Mouse (Mus musculus): ENCODE measurements around the gene Gca. TPM values are rescaled to one million over a fixed set of nuclear protein-coding genes. Genes with fewer than 3 reads are reported as not detected.
A peak's percentile ranks its signal among the peaks of the same experiment; 100 is the strongest.

Gene Gca
- total RNA-seq (2021), result 10 to 100 TPM; 12.3 to 13.2 TPM
- long read RNA-seq, transcript Gca-201 (8 exons, 3,330 nt), result major isoform, 7 of 8 reads
- long read RNA-seq, partial matches to known transcripts, result 0 of 8 reads
- long read RNA-seq, other reads (novel, unspliced or antisense), result 1 of 8 reads

GRCm38 (mm10) chr2:62664135-62664670 lies at the start of gene Gca:
Gene Gca (plus strand): TSS chr2:62664285.
- DNase-seq (ENCODE audit: low spot score in 2 of 2), result peak; percentile 78 to 84

- no peak for DNase-seq (ENCODE audit: low spot score in 2 of 2)
Measured at GRCm38 (mm10) chr2:62618934-62619341, 45.1 kb upstream of the Gca start.

GRCm38 (mm10) chr2:62619679-62620078 lies 44.4 kb upstream of the Gca start:
- no peak for DNase-seq (ENCODE audit: low spot score in 2 of 2)

- DNase-seq (ENCODE audit: low spot score in 2 of 2), result no peak
Measured at GRCm38 (mm10) chr2:62623024-62623441, 41.1 kb upstream of the Gca start.

DNA sequence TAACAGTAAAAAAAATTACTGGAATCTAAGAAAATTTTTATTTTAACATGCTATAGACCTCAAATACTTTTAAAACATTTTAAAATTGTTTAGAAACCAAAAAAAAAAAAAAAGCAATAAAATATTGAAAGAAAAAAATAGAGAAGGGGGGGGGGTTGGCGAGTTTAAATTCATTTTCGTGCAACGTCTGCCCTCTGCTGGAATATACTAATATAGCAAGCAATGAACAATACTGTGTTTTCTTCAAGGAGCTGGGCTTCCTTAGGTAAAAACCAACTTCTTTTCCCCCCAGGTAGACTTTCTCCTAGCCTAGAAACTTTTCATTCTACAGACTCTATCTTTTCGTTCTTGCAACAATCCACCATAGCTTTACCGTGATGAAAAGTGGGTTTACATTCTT lies 36.4 kb upstream of the Gca start:
- no peak for DNase-seq (ENCODE audit: low spot score in 2 of 2)

DNA sequence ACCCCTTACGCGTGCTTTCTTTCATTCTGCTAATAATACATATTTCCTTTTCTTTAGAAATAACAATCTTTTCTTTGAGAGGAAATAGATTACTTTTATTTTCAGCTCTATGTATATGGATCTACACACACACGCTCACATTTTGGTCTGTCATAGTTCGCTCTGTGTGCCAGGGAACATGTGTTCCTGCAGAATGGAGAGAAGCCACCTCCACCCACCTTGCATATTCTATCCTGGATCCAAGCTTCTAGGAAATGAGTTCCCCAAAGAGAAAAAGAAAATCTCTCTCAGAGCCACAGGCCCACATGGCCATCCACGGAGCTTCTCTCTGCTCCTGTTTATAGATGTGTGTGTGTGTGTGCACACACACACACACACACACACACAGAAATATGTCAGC lies 35.7 kb upstream of the Gca start:
- no peak for DNase-seq (ENCODE audit: low spot score in 2 of 2)

GRCm38 (mm10) chr2:62630446-62630845 lies 33.6 kb upstream of the Gca start:
- peak in 1 of 2 experiments; percentile 19 for DNase-seq (ENCODE audit: low spot score in 2 of 2)

DNA sequence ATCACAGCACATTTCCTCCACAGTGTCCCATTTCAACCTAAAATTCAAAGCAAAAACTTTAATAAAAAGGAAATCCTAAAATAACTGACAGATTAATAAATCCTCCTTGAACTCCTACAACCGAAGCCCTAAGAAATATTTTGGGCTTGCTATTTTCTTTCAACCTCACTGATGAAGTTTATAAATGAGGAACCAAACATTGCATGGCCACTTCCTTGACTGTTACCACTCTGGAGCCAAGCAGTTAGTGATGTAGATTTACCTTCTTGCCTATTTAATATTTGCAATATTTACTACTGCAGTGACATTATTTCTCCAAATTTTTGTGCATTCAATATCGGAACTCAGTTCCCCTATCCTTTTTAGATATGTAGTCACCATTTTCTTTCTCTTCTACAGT lies 24.2 kb upstream of the Gca start:
- no peak for DNase-seq (ENCODE audit: low spot score in 2 of 2)

DNA sequence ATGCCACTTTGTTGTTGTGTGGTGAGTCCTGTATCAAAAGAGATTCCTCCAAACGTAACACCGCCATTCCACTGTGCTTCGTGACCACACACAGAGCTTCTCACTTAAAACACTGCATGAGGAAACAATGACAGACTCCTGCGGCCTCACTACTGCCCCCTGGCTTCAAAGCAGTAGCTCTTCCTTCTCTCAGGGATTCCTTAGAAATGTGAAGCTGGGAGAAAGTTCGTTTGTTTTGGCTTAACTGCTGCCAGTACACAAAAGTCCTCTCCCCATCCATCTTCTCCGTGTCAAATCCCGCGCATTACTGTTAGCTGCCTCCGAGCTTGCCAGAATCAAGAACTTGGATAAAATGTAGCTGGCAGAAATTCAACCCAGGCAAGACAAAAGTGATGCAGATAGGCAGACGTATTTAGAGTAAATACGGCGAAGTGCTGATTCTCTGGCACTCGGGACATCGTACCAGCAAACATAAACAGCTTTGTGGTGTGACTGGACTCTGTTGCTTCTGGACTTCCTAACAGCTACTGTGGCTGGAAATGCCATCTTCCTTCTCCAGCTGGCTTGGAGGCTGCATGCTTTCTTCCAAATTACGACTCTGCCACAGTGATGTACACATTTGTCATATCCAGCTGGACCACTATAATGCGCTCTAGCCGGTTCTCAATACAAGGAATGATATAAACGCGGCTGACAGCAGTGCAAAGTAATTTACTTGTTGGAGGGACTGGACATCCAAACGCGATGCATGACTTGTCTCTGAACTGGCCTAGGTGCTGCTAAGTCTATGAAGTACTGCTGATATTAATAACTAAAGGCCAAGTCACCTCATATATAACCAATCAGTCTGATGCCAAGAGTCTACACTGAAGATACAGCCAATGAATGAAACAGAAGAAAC lies 20.4 kb upstream of the Gca start:
- DNase-seq (ENCODE audit: low spot score in 2 of 2), result peak; percentile 47 to 49

GRCm38 (mm10) chr2:62644891-62645290 lies 19.2 kb upstream of the Gca start:
- no peak for DNase-seq (ENCODE audit: low spot score in 2 of 2)

- no peak for DNase-seq (ENCODE audit: low spot score in 2 of 2)
Measured at GRCm38 (mm10) chr2:62645475-62645874, 18.6 kb upstream of the Gca start.

DNA sequence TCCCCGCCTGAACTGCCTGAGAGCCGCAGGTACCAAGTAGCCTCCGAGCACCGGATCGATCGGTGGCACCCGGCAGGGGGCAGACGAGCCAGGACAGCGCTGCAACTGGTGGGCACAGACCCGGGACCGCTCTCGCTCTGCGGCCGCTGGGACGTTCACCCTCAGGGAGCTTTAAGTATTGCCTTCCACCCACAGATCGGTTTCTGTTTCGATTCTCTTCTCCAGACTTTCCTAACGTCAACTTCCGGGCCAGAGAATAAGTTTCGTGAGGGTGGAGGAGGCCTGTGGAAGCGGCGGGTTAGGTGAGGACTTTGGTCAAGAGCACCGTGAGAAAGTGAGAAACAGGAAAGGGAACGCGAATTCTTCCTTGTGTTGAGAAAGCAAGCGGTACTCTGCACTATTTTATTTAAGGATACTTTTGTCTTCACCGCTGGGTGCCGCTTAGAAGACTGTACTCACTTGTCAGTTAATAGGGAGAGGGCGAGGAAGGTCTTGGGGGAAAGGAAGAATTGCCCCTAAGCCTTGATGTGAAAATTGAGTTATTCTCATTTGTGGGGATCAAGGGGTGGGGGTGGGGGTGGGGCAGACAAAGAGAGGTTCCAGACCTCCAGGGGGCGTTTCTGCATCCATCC lies 18.0 kb upstream of the Gca start, which contains the start of gene Ifih1:
Ifih1 (minus strand) TSS at position 242 of the 632 bp plus-strand sequence.
- peak; percentile 38 to 62 for DNase-seq (ENCODE audit: low spot score in 2 of 2)

GRCm38 (mm10) chr2:62646671-62647289 lies 17.3 kb upstream of the Gca start:
- no peak for DNase-seq (ENCODE audit: low spot score in 2 of 2)

- DNase-seq (ENCODE audit: low spot score in 2 of 2), result no peak
Measured at GRCm38 (mm10) chr2:62651890-62652289, 12.2 kb upstream of the Gca start.

DNA sequence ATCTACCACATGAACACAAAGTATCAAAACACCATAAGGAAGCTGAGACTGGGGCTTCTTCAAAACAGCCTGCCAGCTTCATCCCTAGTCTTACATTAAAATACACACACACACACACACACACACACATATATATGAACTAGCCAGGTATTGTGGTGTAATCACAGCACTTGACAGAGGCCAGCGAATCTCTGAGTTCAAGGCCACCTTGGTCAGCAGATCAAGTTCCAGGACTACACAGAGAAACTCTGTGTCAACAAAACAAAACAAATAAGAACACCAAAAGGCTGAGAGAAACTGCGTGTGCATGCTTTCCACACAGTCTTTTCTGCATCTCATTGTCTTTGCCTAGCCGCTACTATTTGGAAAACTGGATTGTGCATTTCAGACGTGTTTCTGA lies 11.6 kb upstream of the Gca start:
- DNase-seq (ENCODE audit: low spot score in 2 of 2), result no peak

- peak; percentile 66 to 74 for DNase-seq (ENCODE audit: low spot score in 2 of 2)
Measured at GRCm38 (mm10) chr2:62654519-62655338, 9.4 kb upstream of the Gca start.

DNA sequence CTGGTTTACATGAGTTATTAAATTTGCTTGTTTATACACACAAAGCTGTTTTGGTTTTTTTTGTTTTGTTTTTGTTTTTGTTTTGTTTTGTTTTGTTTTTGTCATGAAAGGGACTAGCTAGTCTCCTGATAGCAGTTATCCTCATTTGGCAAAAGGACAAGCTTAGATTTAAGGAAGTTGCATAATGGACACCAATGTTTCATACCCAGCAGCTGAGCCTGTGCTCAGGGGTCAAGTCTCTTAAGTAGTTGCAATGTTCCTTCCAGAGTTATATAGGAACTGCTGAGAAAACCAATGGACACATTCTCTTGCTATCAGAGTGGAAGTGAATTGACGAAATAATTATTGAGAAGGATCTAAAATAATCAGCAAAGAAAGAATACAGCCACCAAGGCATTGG lies 8.0 kb upstream of the Gca start:
- DNase-seq (ENCODE audit: low spot score in 2 of 2), result no peak

GRCm38 (mm10) chr2:62660565-62660964 lies 3.5 kb upstream of the Gca start:
- DNase-seq (ENCODE audit: low spot score in 2 of 2), result no peak

DNA sequence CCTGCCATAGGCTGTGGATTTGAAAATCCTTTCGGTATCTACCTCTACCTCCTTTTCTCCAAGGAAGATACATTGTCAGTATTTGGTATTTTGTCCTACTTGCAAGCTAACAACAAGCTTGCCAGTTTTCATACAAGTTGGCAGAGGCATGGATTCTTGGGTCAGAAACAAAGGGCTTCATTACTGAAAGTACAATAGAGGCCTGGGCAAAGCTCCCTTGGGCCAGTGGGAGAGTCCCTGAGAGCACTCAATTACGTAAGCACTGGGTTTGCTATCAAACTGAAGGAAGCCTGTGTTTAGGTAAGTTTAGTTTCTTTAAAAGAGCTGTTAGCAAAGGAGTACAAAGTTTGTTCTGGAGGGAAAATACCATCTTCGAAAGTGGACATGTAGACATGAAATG lies 1.5 kb upstream of the Gca start:
- no peak for DNase-seq (ENCODE audit: low spot score in 2 of 2)

DNA sequence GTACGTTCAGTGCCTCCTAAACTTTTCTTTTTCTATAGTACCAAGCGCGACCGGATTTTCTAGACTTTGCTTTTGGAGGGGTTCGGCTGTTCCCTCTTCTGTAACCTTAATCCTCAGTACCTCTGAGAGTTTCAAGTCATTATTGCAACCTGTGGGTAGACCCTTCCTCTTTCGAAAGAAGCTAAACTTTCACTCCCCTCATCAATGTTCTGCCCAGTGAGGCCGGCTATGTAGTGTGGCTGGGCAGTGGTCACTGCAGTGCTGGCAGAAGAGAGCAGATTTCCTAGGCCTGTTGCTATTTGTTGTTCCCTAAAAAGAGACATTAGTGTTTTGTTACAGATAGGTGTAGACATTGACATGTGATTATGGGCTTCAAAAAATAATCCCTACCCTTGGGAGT lies 754 bp downstream of the Gca start:
- no peak for DNase-seq (ENCODE audit: low spot score in 2 of 2)

DNA sequence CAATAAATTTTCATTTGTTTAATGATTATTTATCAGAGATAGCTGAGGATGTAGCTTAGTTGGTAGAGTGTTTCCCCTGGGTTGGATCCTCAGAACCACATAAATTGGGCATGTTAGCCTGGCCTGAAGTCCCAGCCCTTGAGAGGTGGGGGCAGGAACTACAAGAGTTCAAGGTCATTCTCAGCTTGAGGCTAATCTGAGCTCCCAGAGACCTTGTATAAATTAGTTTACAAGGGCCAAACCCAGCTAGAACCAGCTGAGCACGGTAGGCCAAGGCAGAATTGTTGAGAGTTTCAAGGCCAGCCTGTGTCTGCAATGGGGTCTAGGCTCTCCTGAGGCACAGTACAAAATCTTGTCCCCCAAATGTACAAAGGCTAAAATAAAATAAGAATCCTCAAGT lies 1.5 kb downstream of the Gca start:
- no peak for DNase-seq (ENCODE audit: low spot score in 2 of 2)
